Mouse (Mus musculus): ENCODE data around the gene Klhdc2. TPM values are rescaled to one million over a fixed set of nuclear protein-coding genes. Genes with fewer than 3 reads are reported as not detected.

Klhdc2 gene
- total RNA-seq, 2 experiments from 2014 or later = 110 to 114 TPM

DNA sequence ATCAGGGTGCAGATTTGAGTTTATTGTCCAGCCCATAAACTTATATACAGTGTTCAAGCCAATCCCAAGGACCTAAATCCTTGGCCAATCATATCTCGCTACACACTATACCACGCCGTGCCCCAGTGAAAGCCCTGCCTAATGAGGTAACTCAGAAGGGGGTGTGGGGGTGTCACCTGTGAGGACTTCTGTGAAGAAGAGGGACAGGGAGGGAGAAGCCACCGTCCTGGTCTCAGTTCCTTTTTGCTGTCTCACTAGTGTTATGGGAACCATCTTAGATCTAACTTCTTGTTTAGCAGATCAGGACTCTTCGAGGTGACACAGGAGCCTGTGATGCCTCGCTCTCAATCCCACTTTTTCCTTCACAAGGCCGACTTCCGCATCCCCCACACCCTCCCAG lies 8.9 kb upstream of the Klhdc2 start:
- DNase-seq = no peak
- intact Hi-C loops (cut with DNase I) = no loop called here
- TF ChIP-seq CTCF (IDR thresholded peaks at IDR 0.05) = no peak
- H3K4me3 ChIP-seq = no peak overlapping the region
- H3K27ac ChIP-seq = no peak overlapping the region

DNA sequence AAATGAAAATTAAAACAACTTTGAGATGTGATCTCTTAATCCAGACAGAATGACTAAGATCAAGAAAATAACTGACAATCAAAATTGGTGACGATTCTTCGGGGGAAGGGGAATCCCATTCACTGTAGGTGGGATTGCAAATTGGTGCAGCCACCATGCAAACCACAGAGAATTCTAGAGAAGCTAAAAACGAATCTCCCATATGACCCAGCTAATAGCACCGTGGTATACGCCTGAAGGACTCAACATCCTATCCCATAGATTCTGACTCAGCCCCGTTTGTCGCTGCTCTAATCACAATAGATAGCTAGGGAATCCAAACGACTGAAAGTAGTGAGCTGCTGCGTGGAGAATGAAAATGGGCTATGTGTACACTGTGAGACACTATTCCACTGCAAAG lies 7.8 kb upstream of the Klhdc2 start:
- intact Hi-C loops (cut with DNase I) = no loop called here
- Histone ChIP-seq H3K4me3 (no peak overlapping the region), H3K27ac (no peak overlapping the region)

DNA sequence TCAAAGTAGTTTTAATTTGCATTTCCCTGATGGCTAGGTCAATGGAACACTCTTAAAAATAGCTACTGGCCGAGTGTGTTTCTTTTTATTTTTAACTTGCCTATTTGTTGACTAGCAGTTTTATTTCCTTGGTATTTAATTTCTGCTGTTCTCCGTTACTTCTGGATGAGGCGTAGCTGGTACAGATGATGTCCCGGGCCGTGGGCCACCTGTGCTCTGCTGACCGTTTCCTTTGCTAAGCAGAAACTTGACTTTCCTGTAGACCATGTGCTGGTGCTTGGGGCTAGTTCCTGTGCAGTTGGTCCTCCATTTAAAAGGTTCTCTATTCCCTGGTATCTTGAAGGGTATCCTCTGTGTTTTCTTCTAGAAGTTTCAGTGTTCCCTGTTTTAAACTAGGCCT lies 4.1 kb upstream of the Klhdc2 start:
- intact Hi-C loops (cut with DNase I) = no loop called here
- TF ChIP-seq CTCF (IDR thresholded peaks at IDR 0.05) = no peak
- DNase-seq = peak; percentile 67
- Histone ChIP-seq H3K27ac (peak overlapping the region; percentile 87), H3K4me3 (no peak overlapping the region)

More for the DNA sequence above, 7.8 kb upstream of the Klhdc2 start:
- no peak for DNase-seq
- no peak for TF ChIP-seq CTCF (IDR thresholded peaks at IDR 0.05)

DNA sequence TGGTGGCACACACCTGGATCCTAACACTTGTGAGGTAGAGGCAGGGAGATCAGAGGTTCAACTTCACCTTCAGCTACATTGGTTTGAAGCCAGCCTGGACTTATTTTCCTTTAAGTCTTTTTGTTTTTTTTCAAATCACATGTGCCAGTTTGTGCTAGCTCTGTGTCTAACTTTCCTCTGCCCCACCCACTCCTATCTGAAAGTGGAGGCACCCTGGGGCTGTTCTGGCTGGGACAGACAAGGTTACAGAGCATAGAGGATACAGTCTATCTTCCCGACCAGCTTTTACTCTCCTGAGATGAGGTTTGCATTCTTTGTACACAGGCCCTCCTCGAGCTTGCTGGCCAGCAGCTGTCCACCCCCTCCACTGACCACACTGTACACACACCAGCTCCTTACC lies 2.7 kb upstream of the Klhdc2 start:
- no peak overlapping the region for H3K4me3 ChIP-seq
- intact Hi-C loops (cut with DNase I) = no loop called here
- TF ChIP-seq CTCF (IDR thresholded peaks at IDR 0.05) = no peak
- no peak for DNase-seq
- H3K27ac ChIP-seq = peak overlapping the region; percentile 4

DNA sequence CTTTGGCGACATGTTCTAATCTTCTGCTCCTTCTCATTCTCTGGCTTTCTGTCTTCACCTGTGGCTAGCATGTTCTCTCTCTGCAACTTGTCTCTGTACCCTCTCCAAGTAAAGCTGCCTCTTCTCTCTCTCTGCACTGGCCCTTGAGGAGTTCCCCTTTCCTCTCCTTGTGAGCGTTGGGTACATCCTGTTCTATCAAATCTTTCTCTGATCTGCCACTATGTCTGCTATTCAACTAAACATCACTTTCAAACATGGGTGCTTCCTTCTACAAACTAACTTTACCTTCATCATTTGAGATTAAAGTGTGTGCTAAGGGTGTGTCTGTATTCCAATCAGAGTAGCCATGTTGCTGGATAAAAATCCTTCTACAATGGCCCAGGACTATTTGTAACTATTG lies 1.5 kb upstream of the Klhdc2 start:
- no peak for TF ChIP-seq CTCF (IDR thresholded peaks at IDR 0.05)
- intact Hi-C loops (cut with DNase I) = loop anchor here (5.0 kb wide), 1 partner anchor 98 kb away; the partner anchor contains the start of genes Dnaaf2 and Gm49383
- H3K27ac ChIP-seq = peak overlapping the region; percentile 97
- no peak for DNase-seq
- H3K4me3 ChIP-seq = no peak overlapping the region

DNA sequence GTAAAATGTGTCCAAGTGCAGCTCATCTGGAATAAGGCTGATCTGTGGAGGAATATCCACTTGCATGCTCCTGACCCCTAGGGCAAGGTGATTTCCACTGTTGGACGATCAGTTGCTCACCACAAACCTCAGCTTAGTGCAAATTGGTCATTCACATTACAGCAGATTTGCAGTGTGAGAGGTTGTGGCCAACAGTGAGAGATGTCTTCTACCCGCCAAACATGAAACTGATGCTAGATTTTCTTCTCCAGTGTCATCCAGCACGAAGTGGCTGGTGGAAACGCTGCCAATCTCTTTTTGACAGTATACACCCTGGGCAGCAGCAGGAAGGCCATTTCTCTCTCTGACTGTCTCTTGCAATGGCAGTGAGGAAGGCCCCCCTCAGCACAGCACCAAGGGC lies 830 bp upstream of the Klhdc2 start:
- intact Hi-C loops (cut with DNase I) = loop anchor here (5.0 kb wide), 1 partner anchor 98 kb away; the partner anchor contains the start of genes Dnaaf2 and Gm49383
- DNase-seq = peak; percentile 56
- peak overlapping the region; percentile 93 for H3K4me3 ChIP-seq
- H3K27ac ChIP-seq = peak overlapping the region; percentile 97
- TF ChIP-seq CTCF (IDR thresholded peaks at IDR 0.05) = no peak

DNA sequence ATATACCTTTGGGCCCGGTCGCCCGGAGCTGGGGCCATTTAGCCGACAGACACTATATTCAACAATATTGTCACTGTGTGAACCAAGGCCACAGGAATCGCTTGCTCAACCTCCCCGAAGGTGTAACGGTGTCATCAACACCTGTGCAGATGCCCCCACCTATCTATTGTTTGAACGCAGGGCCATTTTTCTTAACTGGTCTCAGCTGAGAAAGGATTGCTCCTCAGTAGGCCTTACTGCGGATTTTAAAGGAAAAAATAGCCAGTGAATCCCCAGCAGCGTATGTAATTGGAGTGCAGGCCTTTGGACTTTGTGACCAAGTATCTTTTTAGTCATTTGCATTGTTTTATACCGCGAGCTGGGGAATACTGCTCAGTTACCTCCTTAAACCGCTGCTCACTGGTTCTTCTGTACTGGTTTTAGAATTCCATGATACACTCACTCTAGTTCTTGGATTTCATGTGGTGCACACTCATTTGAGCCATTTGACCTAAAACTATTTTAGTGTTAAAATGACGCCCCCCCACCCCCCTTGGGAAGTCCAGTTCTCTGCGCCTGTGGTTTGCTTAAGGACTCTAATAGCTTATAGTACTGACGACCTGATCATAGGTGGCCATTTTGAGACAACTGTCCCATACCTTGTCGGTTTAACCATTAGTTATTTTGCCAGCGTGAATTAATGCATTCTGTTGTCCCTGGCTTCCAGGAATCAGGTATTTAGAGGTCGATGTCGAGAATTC lies 1.1 kb downstream of the Klhdc2 start:
- no peak for TF ChIP-seq CTCF (IDR thresholded peaks at IDR 0.05)
- intact Hi-C loops (cut with DNase I) = loop anchor here (5.0 kb wide), 1 partner anchor 100 kb away; the partner anchor contains the start of genes Dnaaf2 and Gm49383
- peak overlapping the region; percentile 97 for H3K27ac ChIP-seq
- peak overlapping the region; percentile 93 for H3K4me3 ChIP-seq
- no peak for DNase-seq

DNA sequence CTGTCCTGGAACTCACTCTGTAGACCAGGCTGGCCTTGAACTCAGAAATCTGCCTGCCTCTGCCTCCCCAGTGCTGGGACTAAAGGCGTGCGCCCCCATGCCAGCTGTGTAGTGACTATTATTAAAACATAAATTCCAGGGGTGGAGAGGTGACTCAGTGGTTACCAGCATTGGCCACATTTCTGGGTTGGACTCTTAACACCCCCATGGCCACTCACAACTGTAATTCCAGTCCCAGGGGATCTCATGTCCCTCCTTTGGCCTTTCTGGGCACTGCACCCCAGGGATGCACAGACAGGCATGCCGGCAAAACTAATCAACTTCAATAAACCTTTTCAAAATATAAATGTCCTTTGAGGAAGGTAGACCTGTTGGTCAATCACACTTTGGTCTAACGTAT lies 1.8 kb downstream of the Klhdc2 start:
- H3K27ac ChIP-seq = peak overlapping the region; percentile 40; the same call in 1 of the 2 replicates
- peak overlapping the region; percentile 93 for H3K4me3 ChIP-seq
- intact Hi-C loops (cut with DNase I) = loop anchor here (5.0 kb wide), 1 partner anchor 101 kb away; the partner anchor contains the start of genes Dnaaf2 and Gm49383
- no peak for TF ChIP-seq CTCF (IDR thresholded peaks at IDR 0.05)
- no peak for DNase-seq

DNA sequence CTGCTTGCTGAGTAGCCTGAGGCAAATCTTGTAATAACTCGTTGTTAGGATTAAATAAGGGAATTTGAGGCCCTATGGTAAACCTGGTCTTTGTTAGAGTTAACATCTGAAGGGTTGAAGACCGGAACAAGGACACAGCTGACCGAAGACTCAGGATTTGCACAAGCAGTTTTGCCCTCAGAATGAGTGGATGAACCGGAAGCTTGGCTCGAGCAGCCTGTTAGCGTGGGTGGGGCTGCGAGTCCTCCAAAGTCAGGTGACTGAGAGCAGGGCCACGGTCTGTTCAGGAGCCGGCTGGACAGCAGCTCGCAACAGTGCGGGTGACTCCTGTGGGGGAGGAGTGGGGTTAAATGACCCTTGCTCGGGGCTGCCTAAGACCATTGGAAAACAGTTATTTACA lies 2.8 kb downstream of the Klhdc2 start:
- peak overlapping the region; percentile 50 for H3K27ac ChIP-seq
- peak overlapping the region; percentile 44 for H3K4me3 ChIP-seq
- DNase-seq = peak; percentile 62
- intact Hi-C loops (cut with DNase I) = loop anchor here (5.0 kb wide), 1 partner anchor 102 kb away; the partner anchor contains the start of genes Dnaaf2 and Gm49383
- no peak for TF ChIP-seq CTCF (IDR thresholded peaks at IDR 0.05)

DNA sequence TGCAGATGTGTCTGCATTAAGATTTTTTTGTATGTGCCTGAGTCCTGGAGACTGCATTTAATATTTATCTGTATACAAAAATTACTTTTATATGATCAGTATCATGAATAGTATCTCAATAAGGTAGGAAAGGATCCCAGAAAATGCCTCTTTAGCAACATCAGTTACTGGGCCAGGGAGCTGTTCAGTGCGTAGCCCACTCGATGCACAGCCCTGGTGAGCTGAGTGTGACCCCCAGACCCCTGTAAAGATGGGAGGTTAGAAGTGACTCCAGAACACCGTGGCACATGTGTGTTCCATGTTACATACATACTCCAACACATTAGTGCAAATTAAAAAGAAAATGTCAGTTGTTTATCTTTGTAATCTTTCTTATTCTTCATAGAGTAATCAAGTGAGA lies 3.4 kb downstream of the Klhdc2 start:
- intact Hi-C loops (cut with DNase I) = loop anchor here (5.0 kb wide), 1 partner anchor 103 kb away; the partner anchor contains the start of genes Dnaaf2 and Gm49383
- H3K27ac ChIP-seq = peak overlapping the region; percentile 50; the same call in 1 of the 2 replicates
- DNase-seq = no peak
- no peak overlapping the region for H3K4me3 ChIP-seq
- TF ChIP-seq CTCF (IDR thresholded peaks at IDR 0.05) = no peak

DNA sequence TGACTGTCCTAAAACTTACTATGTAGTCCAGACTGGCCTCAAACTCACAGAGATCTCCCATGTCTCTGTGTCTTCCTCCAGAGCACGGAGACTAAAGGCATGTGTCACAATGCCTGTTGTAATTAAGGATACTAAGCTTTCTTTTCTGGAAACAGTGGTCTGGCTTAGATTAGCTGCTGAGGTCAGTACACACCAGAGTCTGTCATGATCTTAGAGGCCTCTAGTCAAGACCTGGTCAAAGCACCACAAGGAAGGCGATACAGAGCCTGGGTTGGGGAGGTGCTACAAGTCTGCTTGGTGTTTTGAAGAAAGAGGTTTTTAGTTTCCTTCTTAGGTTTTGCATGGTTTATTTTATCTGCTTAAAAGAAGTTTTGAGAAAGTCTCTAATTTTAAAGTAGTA lies 3.9 kb downstream of the Klhdc2 start:
- no peak for TF ChIP-seq CTCF (IDR thresholded peaks at IDR 0.05)
- intact Hi-C loops (cut with DNase I) = no loop called here
- DNase-seq = no peak
- Histone ChIP-seq H3K27ac (no peak overlapping the region), H3K4me3 (no peak overlapping the region)

DNA sequence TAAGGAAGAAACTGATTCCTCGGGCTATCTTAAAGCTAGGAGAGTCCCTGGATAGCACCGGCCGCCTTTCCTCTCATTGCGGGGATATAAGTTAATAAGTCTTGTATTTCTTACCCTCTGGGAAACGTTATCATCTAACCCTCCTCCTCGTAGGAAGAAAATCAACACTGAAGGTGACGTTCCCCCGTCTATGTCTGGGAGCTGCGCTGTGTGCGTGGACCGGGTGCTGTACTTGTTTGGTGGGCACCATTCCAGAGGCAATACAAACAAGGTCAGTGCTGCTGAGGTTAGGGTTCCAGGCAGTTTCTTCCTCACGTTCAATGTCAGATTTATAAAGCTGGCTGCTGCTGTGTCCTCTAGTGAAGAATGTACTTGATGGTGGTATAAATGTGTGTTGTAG lies 5.7 kb downstream of the Klhdc2 start:
- no peak for TF ChIP-seq CTCF (IDR thresholded peaks at IDR 0.05)
- intact Hi-C loops (cut with DNase I) = no loop called here
- Histone ChIP-seq H3K4me3 (no peak overlapping the region), H3K27ac (no peak overlapping the region)
- no peak for DNase-seq

DNA sequence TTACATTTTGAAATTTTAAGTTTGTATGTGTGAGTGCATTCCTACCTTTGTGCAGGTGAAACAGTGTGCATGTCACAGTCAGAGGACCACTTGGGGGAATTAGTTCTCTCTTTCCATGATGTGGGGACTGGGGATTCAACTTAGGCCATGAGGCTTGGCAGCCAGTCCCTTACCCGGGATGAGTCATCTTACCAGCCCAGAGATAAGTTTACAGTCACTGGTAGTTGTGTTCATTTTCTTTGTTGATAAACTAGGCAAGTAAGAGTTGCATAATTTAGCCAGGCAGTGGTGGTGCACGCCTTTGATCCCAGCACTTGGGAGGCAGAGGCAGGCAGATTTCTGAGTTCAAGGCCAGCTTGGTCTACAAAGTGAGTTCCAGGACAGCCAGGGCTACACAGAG lies 7.6 kb downstream of the Klhdc2 start:
- no peak for DNase-seq
- Histone ChIP-seq H3K4me3 (no peak overlapping the region), H3K27ac (no peak overlapping the region)
- no peak for TF ChIP-seq CTCF (IDR thresholded peaks at IDR 0.05)
- intact Hi-C loops (cut with DNase I) = no loop called here

All from gastrocnemius, adult 2 months (tissue).